Mouse (Mus musculus): ENCODE results near the gene Cdh13. TPM values are rescaled to one million over a fixed set of nuclear protein-coding genes. Genes with fewer than 3 reads are reported as not detected.

The Cdh13 gene
- polyA plus RNA-seq, 1 experiment from 2014 or later = 62.2 TPM

GRCm38 (mm10) chr8:118274688-118275087 lies 8.8 kb upstream of the Cdh13 start:
- H3K27me3 ChIP-seq = no peaks in the 10 kb centered on the region
- ChIA-PET POLR2A (interaction anchor here (0.6 kb wide), 1 partner anchor 1019 kb away, joined by 3 read pairs; no protein-coding TSS in a partner anchor), CTCF (interaction anchor here (1.0 to 3.4 kb wide), 4 partner anchors 10 to 163 kb away, joined by 3 to 12 read pairs (median 8); partner anchors contain the start of gene Cdh13)
- ATAC-seq = peak; percentile 49
- in situ Hi-C loops (cut with MboI; ENCODE audit: low pct_unique_long_range_greater_than_20kb) = no loop called here
- DNase-seq (ENCODE audit: low read depth, low spot score) = no peak
- peak; percentile 91 for TF ChIP-seq CTCF (IDR thresholded peaks at IDR 0.05)

- ChIA-PET CTCF (interaction anchor here (2.4 kb wide), 1 partner anchor 10 kb away, joined by 12 read pairs; no protein-coding TSS in a partner anchor), POLR2A (interaction anchor here (0.7 kb wide), 1 partner anchor 716 kb away, joined by 5 read pairs; no protein-coding TSS in a partner anchor)
- in situ Hi-C loops (cut with MboI; ENCODE audit: low pct_unique_long_range_greater_than_20kb) = loop anchor here (5.0 to 10.0 kb wide), 2 partner anchors 120 to 563 kb away; no protein-coding TSS in a partner anchor
- no peak for DNase-seq (ENCODE audit: low read depth, low spot score)
- no peak for TF ChIP-seq CTCF (IDR thresholded peaks at IDR 0.05)
- no peaks in the 10 kb centered on the region for H3K27me3 ChIP-seq
- ATAC-seq = peak; percentile 20
Observed at GRCm38 (mm10) chr8:118284112-118285029, 838 bp downstream of the Cdh13 start.

- ChIA-PET POLR2A (no interaction called here), CTCF (interaction anchor here (2.4 kb wide), 1 partner anchor 12 kb away, joined by 12 read pairs; no protein-coding TSS in a partner anchor)
- no peak for DNase-seq (ENCODE audit: low read depth, low spot score)
- no peak for ATAC-seq
- TF ChIP-seq CTCF (IDR thresholded peaks at IDR 0.05) = no peak
- H3K27me3 ChIP-seq = no peaks in the 10 kb centered on the region
- in situ Hi-C loops (cut with MboI; ENCODE audit: low pct_unique_long_range_greater_than_20kb) = loop anchor here (10.0 kb wide), 1 partner anchor 119 kb away; no protein-coding TSS in a partner anchor
Observed at GRCm38 (mm10) chr8:118285596-118286281, 2.2 kb downstream of the Cdh13 start.

- CTCF ChIA-PET = no interaction called here
- H3K27me3 ChIP-seq = no peaks in the 10 kb centered on the region
- POLR2A ChIA-PET = no interaction called here
- peak; percentile 73 for ATAC-seq
- peak; percentile 49 for DNase-seq (ENCODE audit: low read depth, low spot score)
- in situ Hi-C loops (cut with MboI; ENCODE audit: low pct_unique_long_range_greater_than_20kb) = loop anchor here (10.0 kb wide), 1 partner anchor 118 kb away; no protein-coding TSS in a partner anchor
- no peak for TF ChIP-seq CTCF (IDR thresholded peaks at IDR 0.05)
Observed at GRCm38 (mm10) chr8:118286282-118287180, 3.0 kb downstream of the Cdh13 start.

- no peaks in the 10 kb centered on the region for H3K27me3 ChIP-seq
- TF ChIP-seq CTCF (IDR thresholded peaks at IDR 0.05) = no peak
Observed at GRCm38 (mm10) chr8:118287496-118287895, 4.0 kb downstream of the Cdh13 start.

GRCm38 (mm10) chr8:118288259-118288952 lies 4.9 kb downstream of the Cdh13 start:
- ChIA-PET POLR2A (no interaction called here), CTCF (no interaction called here)
- no peak for ATAC-seq
- TF ChIP-seq CTCF (IDR thresholded peaks at IDR 0.05) = peak; percentile 26
- in situ Hi-C loops (cut with MboI; ENCODE audit: low pct_unique_long_range_greater_than_20kb) = loop anchor here (10.0 kb wide), 1 partner anchor 116 kb away; no protein-coding TSS in a partner anchor
- H3K27me3 ChIP-seq = no peaks in the 10 kb centered on the region
- DNase-seq (ENCODE audit: low read depth, low spot score) = no peak

More at GRCm38 (mm10) chr8:118287496-118287895, 4.0 kb downstream of the Cdh13 start:
- in situ Hi-C loops (cut with MboI; ENCODE audit: low pct_unique_long_range_greater_than_20kb) = loop anchor here (10.0 kb wide), 1 partner anchor 117 kb away; no protein-coding TSS in a partner anchor
- POLR2A ChIA-PET = interaction anchor here (0.6 kb wide), 1 partner anchor 126 kb away, joined by 4 read pairs; no protein-coding TSS in a partner anchor
- ATAC-seq = no peak
- DNase-seq (ENCODE audit: low read depth, low spot score) = no peak
- CTCF ChIA-PET = no interaction called here

GRCm38 (mm10) chr8:118289091-118289490 lies 5.6 kb downstream of the Cdh13 start:
- no peaks in the 10 kb centered on the region for H3K27me3 ChIP-seq
- DNase-seq (ENCODE audit: low read depth, low spot score) = no peak
- no peak for ATAC-seq
- TF ChIP-seq CTCF (IDR thresholded peaks at IDR 0.05) = no peak
- in situ Hi-C loops (cut with MboI; ENCODE audit: low pct_unique_long_range_greater_than_20kb) = loop anchor here (10.0 kb wide), 1 partner anchor 116 kb away; no protein-coding TSS in a partner anchor
- ChIA-PET POLR2A (no interaction called here), CTCF (no interaction called here)

GRCm38 (mm10) chr8:118289525-118289924 lies 6.0 kb downstream of the Cdh13 start:
- TF ChIP-seq CTCF (IDR thresholded peaks at IDR 0.05) = peak; percentile 13
- POLR2A ChIA-PET = no interaction called here
- no peaks in the 10 kb centered on the region for H3K27me3 ChIP-seq
- no peak for DNase-seq (ENCODE audit: low read depth, low spot score)
- no peak for ATAC-seq
- in situ Hi-C loops (cut with MboI; ENCODE audit: low pct_unique_long_range_greater_than_20kb) = loop anchor here (10.0 kb wide), 1 partner anchor 115 kb away; no protein-coding TSS in a partner anchor
- CTCF ChIA-PET = no interaction called here

- in situ Hi-C loops (cut with MboI; ENCODE audit: low pct_unique_long_range_greater_than_20kb) = no loop called here
- ChIA-PET CTCF (no interaction called here), POLR2A (no interaction called here)
- no peak for TF ChIP-seq CTCF (IDR thresholded peaks at IDR 0.05)
- DNase-seq (ENCODE audit: low read depth, low spot score) (no peak), ATAC-seq (no peak)
- H3K27me3 ChIP-seq = no peaks in the 10 kb centered on the region
Observed at GRCm38 (mm10) chr8:118290266-118290665, 6.7 kb downstream of the Cdh13 start.
